Mouse (Mus musculus): ENCODE measurements at regions not wholly inside any gene's neighbourhood (a gene's known extent, or its start where the extent isn't known, plus 50 kb on each side); places are given as distances from the start of the nearest gene placed in this dataset.

DNA sequence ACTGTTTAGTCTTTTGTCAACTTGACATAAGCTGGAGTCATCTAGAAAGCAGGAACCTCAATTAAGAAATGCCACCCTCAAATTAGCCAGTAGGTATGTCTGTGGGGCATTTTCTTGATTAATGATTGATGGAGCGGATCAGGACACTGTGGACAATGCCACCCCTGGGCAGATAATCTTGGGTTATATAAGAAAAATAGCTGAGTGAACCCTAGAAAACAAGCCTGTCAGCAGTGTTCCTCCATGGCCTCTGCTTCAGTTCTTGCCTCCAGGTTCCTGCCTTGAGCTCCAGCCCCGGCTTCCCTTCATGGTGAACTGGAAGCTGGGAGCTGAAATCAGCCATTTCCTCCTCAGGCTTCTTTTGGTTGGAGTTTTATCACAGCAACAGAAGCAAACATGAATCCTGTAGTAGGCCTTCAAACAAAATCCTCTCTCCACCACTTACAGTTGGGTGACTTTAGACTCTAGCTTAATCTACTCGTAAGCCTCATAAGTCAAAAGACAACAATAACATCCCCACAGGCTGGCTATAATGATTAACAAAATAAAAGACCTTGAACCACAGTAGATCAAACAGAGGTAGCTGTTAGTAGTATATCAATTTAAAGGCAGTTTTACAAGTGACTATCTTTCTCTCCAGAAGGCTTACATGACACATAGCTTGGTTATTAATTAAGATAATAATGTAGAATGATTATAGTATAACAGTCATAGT, 61.1 kb upstream of the Usp24 start:
- no peak for DNase-seq (ENCODE audit: extremely low spot score in 1 of 2, low spot score in 1 of 2)

DNA sequence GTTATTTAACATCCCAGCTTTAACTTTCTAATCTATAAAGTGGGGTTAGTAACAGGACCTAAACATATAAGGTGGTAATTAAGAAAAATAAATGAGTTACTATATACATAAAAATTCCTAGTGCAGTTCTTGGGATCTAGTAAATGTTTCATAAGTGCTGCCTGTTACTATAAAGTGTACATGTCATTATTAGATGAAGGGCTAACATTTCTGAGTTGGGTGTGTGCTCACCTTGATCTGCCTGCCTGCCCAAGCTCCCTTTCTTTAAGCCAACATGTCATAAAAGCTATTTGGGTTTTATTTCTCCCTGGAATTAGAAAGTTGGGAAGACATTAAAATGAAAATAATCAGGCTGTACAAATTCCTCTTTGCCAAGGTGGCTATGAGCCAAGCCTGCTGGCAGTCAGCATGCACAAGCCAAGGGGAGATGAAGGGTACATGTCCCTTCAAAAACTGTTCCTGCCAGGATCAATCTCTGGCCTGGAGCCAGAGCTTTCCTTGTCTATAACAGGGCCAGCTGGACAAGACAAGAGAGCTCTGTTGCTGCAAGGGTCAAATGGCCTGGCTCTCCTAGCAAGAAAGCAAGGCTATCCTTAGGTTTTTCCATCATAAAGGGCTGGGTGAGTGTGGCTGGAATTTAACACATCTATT, 59.9 kb upstream of the Usp24 start:
- peak; percentile 26 to 56 for DNase-seq (ENCODE audit: extremely low spot score in 1 of 2, low spot score in 1 of 2)

DNA sequence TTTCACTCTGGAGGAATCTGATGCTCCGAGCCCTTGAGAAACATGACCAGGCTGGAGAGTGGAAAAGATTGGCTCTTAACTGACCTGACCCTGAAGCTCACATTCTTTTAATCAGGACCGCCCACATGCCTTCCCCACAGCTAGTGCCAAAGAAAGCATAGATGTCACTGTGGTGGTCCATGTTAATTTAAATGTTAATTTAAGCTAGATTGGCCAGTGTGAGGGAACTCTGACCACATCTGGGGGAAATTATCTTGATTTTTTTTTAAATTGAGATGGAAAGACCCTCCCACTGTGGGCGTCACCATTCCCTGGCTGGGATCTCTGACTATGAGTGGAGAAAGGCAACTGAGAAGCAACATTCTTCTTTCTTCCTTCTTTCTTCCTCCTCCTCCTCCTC, 54.6 kb upstream of the Usp24 start:
- no peak for DNase-seq (ENCODE audit: extremely low spot score in 1 of 2, low spot score in 1 of 2)

DNA sequence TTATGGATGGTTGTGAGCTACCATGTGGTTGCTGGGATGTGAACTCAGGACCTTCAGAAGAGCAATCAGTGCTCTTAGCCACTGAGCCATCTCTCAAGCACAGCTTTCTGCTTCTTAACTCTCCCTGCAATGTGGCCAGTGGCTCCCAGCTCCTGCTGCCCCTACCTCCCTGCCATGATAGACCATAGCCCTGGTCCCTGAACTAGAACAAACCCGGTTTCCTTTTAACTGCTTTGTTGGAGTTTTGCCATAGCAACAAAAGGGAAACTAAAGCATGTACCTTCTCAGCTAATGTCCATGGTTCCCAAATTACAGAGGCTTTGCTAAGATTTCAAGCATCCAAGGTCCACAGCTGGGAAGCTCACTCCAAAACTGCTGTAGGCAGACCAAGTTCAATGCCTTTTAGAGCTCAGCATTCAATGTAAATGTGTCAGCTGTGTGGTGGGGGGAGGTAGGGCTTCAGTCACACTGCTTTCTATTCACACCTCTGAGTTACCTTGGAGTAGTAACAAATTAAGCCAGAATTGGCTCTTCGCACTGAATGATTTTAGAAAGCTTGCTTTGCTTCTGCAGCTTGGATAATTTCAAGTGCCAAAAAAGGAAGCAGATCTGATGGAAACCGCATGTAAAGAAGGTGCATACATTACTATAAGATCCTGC, 54.0 kb upstream of the Usp24 start:
- DNase-seq (ENCODE audit: extremely low spot score in 1 of 2, low spot score in 1 of 2) = no peak

DNA sequence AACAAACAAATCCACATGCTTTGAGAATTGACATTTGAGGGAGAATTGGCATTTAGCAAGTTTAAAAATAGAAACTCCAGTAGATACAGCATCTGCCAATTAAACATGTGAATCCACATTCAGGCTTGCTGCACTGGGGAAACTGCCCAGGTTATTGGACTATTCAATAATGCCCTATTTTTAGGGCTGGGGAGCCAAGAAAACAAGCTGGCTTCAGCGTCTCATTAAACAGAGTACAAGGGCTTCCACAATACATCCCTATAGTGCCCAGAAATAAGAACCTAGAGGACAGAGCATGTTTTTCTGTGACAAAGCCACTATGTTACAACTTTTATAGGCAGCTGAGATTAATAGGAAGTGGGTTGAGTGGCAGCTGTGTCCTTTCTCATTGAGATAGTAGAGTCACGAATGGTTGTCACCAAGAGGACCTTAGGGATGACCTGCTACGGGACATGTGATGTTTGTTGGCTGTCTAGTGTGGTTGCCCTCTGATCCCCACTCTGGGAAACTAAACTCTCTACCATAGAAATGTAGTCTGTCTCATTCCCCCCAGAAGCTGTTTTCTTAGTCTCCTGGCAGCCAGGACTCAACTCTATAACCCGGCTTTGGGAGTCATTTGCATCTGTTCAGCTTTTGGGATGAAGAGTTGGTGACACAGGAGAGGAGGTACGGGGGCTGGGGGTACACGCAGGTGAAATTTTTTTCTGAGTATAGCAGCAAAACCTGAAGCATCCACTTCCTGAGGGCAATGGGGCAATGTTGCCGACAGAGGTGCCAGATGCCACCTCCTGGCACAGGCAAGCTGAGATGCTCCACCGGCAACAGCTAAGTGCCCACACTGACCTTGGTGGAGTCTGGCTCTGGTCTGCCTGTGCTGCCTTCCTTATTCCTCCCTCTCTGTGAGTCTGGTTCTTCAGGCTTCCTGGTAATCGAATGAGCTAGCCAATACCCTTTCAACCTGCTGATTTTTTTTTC, 53.0 kb upstream of the Usp24 start:
- DNase-seq (ENCODE audit: extremely low spot score in 1 of 2, low spot score in 1 of 2) = no peak

Data from layer of hippocampus, postnatal 25 days (tissue).